Mouse (Mus musculus): Measurements from ENCODE around the gene Gm20388.

The Gm20388 gene

DNA sequence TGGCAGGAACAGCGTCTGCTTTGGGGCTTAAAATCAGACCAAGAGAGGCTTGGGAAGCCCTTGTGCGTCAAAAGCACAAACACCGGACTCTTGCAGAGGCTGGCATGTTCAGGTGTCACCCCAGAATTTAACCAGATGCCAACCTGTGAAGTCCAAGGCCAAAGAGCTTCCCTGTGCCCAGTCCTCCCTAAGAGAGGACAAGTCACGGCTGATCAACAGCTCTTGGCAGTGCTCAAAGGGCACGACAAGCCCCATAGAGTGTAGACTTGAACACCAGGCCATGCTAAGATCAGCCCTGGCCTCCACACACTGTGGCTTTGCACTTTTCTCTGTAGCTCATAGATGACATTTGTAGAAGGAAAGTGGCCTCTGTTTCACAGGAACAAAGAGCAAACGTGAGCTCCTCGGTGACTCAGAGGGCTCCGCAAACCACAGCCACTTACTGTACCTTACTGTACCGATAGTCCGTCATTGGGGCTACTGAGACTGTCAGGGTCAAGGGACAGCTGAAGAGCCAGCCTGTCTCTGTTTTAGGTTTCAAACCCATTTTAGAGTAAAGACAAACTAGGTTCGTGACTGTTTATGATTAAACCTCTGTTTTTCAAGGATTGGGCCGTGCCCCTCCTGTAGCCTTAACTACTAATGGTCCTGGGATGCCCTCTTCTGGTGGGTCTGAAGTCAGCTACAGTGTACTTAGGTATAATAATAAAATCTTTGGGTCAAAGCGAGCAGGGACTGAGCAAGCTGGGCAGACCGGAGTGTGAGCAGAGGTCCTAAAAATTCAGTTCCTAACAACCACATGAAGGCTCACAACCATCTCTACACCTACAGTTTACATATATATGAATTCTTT is 2022.3 kb downstream of the Gm20388 start:
- no peak for DNase-seq (ENCODE audit: low spot score in 2 of 2)

- DNase-seq (ENCODE audit: low spot score in 2 of 2), result no peak
Measured at GRCm38 (mm10) chr8:121934506-121934905, 2023.9 kb downstream of the Gm20388 start.

DNA sequence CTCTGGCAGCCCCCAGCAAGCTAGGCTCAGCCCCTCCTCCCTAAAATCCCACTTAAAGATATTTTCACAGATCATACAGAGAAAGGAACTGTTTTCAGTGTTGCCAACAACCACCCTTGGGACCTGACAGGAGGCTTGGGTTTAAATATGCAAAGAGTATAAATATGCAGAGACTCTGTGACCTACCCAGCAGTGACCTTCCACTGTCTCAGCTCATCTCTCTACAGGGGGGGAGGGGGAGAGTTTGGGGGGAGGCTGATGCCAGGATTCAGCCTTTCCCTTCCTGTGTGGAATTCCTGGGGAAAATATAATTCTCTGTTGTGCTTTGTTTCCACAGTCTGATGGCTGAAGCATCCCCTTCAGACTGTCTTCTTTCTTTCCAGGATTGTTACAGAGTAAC is 2024.3 kb downstream of the Gm20388 start:
- DNase-seq (ENCODE audit: low spot score in 2 of 2), result no peak

DNA sequence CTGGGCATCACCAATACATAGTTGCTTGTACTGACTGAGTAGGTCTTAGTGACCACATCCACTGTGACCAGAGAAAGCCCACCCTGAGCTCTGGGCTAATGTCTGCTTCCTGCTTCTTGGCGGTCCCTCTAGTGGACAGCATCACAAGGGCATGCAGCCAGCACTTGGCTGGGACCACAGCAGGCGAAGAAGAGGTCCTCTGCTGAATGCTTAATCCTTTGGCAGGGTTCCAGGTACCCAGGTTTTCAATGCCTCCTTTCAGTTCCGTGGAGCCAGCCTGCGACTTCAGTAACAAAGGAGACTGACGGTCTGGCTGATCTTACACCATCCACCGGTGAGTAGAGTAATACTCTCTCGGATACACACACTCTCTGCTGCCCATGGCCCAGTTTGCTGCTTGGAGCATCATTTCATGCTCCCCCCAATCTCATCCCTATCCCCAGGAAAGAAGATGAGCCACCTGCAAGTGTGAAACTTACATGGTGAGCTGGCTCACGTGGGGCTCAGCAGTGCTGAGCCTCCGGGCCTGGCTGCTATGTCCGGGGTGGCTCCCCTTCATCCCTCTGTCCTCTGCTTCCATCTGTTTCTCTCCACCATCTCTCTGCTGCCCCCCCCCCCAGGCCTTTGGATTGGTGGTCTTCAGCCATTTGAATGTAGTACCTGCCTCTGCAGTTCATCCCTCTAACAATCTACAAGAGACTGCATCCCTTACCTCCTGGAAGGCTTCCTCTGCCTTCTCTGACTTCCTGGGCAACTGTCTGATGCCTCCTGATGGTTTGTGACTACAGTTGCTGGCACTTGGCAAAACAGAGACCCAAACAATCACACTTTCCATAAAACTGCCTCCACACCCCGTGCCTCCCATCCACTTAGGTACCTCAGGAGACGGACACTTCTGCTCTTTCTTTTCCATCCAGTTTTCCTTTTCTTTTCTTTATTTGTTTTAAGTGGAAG is 2025.0 kb downstream of the Gm20388 start:
- DNase-seq (ENCODE audit: low spot score in 2 of 2), result no peak

GRCm38 (mm10) chr8:121936391-121936790 is 2025.8 kb downstream of the Gm20388 start:
- no peak for DNase-seq (ENCODE audit: low spot score in 2 of 2)

GRCm38 (mm10) chr8:121938732-121939131 is 2028.1 kb downstream of the Gm20388 start:
- no peak for DNase-seq (ENCODE audit: low spot score in 2 of 2)

DNA sequence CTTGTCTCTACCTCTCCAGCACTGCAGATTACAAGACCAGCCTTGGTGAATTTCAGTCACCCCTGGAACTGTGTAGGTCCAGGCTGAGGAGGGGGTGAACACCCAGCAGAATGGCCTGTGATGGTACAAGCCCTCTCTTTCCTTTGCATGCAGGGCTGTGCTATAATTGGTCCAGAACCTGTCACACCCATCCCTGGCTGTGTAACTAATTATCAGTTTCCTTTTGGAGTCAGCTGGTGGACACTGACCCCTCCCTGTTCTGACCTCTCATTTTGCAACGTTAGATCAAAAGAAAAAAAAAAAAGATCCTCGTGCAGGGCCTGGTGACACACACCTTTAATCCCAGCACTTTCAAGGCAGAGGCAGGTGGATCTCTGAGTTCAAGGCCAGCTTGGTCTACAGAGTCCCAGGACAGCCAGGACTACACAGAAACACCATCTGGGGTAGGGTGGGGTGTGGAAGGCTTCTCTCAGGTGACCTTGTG is 2032.5 kb downstream of the Gm20388 start:
- no peak for DNase-seq (ENCODE audit: low spot score in 2 of 2)

GRCm38 (mm10) chr8:121943716-121944115 is 2033.1 kb downstream of the Gm20388 start:
- DNase-seq (ENCODE audit: low spot score in 2 of 2), result no peak

DNA sequence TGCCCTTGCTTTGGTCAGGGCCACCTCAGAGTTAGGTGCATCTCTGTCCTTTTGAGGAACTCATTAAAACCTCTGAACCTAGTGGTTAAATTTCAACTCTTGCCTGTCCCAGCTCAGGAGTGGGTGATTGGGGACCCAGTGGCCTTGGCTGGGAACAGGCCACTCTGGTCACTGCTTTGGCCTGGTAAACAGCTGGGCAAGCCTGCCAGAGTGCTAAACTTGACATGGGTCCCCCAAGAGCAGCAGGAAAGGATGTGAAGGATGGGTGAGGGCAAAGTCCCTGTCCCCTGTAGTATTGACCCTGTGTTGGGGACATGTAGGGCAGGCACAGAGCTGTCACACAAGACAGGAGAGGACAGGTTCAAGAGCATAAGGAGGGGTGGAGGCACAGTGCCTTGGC is 2034.2 kb downstream of the Gm20388 start, which contains the start of gene Car5a:
Car5a (minus strand) TSS at position 74 of the 400 bp plus-strand sequence.
- no peak for DNase-seq (ENCODE audit: low spot score in 2 of 2)

DNA sequence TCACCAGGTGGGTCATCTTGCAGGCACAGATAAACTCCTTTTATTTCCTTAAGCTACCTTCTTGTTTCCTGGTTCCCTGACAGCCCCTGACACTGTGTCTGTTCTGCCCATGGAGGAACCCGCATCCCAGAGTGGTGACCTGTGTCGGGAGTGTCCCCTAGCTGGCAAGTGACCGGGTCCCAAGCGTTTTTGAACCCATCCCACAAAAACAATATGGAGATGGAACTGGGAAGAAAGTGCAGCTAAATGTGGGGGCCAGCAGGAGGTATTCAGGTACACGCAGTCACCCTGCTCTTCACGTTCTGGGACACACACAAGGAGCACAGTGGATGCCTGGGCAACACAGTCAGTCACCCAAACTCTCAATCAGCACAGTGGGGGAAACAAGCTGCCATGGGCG is 2035.7 kb downstream of the Gm20388 start:
- no peak for DNase-seq (ENCODE audit: low spot score in 2 of 2)

- no peak for DNase-seq (ENCODE audit: low spot score in 2 of 2)
Measured at GRCm38 (mm10) chr8:121947047-121947752, 2036.6 kb downstream of the Gm20388 start.

DNA sequence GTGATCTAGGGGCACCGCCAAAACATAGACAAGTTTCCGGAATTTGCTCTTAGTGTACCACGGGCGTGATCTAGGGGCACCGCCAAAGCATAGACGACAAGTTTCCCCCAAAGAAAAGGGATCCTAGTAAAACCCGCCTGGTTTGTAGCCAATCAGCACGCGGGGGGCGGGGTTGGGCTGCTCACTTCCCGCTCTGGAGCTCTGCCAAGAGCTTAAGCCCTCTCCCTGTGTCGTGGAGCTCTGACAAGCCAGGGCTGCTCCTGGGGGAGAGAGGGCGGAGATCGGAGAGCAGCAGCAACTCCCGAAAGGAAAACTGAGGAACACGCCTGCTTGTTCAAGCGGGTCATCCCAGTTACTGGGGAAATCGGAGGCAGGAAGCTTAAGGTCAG is 2037.1 kb downstream of the Gm20388 start:
- peak; percentile 63 to 65 for DNase-seq (ENCODE audit: low spot score in 2 of 2)

GRCm38 (mm10) chr8:121948321-121949145 is 2037.9 kb downstream of the Gm20388 start:
- no peak for DNase-seq (ENCODE audit: low spot score in 2 of 2)

GRCm38 (mm10) chr8:121949222-121949800 is 2038.7 kb downstream of the Gm20388 start, which contains the start of gene Banp:
Gene Banp (plus strand): TSS chr8:121949750.
- no peak for DNase-seq (ENCODE audit: low spot score in 2 of 2)

- DNase-seq (ENCODE audit: low spot score in 2 of 2), result peak; percentile 96 to 98
Measured at GRCm38 (mm10) chr8:121949941-121950748, 2039.5 kb downstream of the Gm20388 start.

DNA sequence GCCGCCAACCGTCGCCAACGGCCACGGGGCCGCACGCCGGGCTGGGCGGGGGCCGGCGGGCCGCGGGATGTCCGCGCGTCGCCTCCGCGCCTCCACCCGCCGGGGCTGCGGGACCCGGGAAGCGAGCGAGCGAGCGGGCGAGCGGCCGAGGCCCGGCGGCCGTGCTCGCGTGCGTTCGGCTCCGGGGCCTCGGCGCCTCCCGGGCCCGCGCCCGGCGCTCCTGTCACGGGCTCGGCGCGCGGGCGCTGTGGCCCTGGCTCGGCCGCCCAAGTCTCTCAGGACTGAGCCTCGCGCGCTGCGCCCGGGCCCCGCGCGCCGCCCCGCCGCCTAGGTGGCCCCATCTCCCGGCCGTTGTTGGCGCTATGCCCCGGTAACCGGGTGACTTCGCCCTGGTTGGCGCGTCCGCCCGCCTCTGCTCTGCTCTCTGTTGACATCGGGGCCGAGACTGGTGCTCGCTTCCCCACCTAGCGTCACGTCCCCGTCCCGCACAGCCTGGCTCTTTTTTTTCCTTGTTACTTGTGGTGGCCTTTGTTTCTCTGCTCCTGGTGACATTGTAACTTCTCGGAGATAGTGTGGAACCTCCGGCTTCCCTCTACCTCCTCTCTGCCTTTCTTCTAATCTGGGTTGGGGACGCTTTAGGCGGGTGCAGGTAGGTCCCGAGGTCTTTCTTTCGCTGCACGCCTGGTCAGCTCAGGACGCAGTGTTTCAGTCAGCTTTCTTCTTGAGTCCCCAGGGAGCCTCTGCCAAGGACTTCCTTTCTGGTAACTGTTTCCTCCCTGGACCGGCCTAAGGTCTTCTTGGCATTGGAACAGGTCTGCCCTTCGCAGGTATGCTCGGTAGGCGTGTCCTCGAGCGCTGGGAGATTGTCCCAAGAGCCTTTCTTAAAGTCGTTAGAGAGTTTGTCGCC is 2040.4 kb downstream of the Gm20388 start:
- DNase-seq (ENCODE audit: low spot score in 2 of 2), result peak; percentile 46 to 53

DNA sequence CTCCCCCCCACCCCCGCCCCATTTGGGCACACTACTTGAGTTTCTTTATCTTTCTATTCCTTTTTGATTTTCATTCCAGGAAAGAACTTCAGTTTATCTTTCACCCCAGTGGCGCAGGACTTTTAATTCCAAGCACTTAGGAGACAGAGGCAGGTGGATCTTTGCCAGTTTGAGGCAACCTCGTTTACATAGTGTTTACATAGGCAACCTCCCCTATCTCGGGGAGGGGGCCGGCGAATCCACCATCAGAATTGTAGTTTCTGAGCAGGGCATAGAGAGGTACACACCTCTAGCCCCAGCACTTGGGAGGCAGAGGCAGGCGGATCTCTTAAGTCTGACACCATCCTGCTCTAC is 2041.0 kb downstream of the Gm20388 start:
- DNase-seq (ENCODE audit: low spot score in 2 of 2), result no peak

- no peak for DNase-seq (ENCODE audit: low spot score in 2 of 2)
Measured at GRCm38 (mm10) chr8:121952122-121952521, 2041.5 kb downstream of the Gm20388 start.

Data from frontal cortex, postnatal 25 days (tissue).